Mouse (Mus musculus) heart, postnatal 4 days (tissue): ENCODE data around the gene 1700037H04Rik. TPM values are rescaled to one million over a fixed set of nuclear protein-coding genes. Genes with fewer than 3 reads are reported as not detected.
A peak's percentile ranks its signal among the peaks of the same experiment; 100 is the strongest.

Source experiments
- DNase-seq: peaks from one replicate; pipeline ENCODE4 v3.0.0; 2021
- total RNA-seq, 2 experiments: library from RNA; stranded (reverse); gene quantifications; 2 replicates each; pipeline ENCODE4 v1.2.3; 2021

Gene 1700037H04Rik
- total RNA-seq, 2 experiments from 2014 or later = 23.4 to 26.0 TPM

GRCm38 (mm10) chr2:131127161-131127730 is 32.6 kb downstream of the 1700037H04Rik start, which contains the start of gene Hspa12b:
Gene Hspa12b (plus strand): TSS chr2:131127280.
- DNase-seq = peak; percentile 79

DNA sequence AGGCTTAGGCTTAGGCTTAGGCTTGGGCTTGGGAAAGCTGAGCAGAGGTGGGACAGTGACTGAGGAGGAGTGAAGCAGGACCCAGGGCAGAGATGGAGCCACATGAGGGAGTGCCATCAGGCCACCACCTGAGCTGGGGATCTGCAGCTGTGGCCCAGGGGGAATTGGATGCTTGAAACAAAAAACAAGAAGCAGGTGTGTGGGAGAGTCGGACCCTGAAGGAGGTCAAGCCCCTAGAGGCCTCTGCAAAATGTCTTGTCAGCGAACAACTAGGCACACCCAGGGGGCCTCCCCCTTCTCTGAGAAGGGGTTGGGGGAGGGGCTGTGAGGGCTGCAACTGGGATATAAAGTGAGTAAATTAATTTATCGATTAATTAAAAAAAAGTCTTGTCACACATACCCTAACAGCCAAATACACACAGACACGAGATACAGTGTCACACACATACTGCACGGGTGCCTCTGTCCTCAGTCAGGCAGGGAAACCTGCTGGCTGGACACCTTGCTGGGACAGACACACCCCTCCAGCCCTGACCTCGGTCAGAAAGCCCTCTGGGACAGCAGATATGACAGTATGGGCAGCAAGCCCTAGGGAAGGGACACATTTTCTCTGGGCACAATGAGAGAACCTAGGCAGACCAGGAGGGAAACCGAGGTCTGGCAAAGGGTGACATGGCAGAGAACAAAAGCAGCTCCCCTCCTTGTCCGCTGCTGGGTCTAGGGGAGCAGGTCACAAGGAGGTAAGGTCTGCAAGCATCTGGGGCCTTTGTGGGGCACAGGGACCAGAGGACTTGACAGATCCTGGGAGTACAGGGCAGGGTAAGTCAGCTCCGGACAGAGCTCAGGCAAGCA is 33.7 kb downstream of the 1700037H04Rik start:
- DNase-seq = no peak

- DNase-seq = no peak
Observed at GRCm38 (mm10) chr2:131125157-131125963, 34.5 kb downstream of the 1700037H04Rik start.

- peak; percentile 50 for DNase-seq
Observed at GRCm38 (mm10) chr2:131124166-131124565, 35.7 kb downstream of the 1700037H04Rik start.

DNA sequence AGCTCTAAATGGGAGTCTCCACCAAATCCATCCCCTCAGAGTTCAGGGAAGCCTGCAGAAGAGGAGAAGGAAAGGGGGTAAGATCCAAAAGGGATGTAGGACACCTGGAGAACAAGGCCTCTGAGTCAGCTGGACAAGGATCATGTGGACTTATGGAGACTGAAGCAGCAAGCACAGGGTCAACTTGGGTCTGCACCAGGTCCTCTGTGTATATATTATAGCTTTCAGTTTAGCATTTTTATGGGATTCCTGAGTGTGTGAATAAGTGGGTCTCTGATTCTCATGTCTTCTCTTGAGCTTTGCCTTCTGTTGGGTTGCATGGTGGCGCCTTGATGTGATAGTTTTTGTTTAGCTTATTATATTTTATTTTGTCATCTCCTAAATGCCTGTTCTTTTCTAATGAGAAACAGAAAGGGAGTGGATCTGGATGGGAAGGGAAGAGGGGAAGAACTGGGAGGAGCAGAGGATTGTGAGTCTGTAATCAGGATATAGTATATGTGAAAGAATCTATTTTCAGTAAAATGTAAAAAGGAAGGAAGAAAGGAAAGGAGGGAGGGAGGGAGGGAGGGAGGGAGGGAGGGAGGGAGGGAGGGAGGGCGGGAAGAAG is 40.8 kb downstream of the 1700037H04Rik start:
- DNase-seq = no peak

GRCm38 (mm10) chr2:131105989-131106388 is 53.9 kb downstream of the 1700037H04Rik start:
- DNase-seq = peak; percentile 3

- DNase-seq = peak; percentile 2
Observed at GRCm38 (mm10) chr2:131105061-131105460, 54.8 kb downstream of the 1700037H04Rik start.

DNA sequence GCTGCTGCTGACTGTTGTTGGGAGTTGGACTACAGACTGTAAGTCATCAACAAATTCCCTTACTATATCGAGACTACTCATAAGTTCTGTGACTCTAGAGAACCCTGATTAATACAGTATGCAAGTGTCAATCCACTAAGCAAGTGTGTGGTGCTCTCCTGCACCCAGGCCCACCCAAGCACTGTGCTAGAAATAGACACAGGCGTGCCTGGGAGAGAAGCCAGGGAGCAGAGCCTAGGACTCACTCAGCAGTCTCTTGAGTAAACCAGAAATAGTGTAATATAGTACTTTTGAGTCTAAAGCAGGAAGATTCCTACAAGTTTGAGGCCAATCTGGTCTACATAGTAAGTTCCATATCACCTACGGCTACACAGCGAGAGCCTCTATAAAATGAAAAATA is 55.9 kb downstream of the 1700037H04Rik start:
- peak; percentile 53 for DNase-seq

- no peak for DNase-seq
Observed at GRCm38 (mm10) chr2:131101530-131101929, 58.4 kb downstream of the 1700037H04Rik start.

- peak; percentile 2 for DNase-seq
Observed at GRCm38 (mm10) chr2:131097087-131097486, 62.8 kb downstream of the 1700037H04Rik start.

Other genes starting within 250 kb of the 1700037H04Rik start
- 1 to 10 TPM; 4.1 to 4.5 TPM for gene Gfra4, start 117.0 kb downstream of the 1700037H04Rik start, total RNA-seq
- 1 to 10 TPM; 2.4 to 3.2 TPM for gene Adam33, start 96.3 kb downstream of the 1700037H04Rik start, total RNA-seq
- gene Siglec1, start 73.3 kb downstream of the 1700037H04Rik start, total RNA-seq = under 1 TPM; 0.52 to 0.79 TPM
- 10 to 100 TPM; 40.3 to 40.6 TPM for gene Hspa12b, start 32.8 kb downstream of the 1700037H04Rik start, total RNA-seq
- not detected for gene Gm11037, start 26.6 kb downstream of the 1700037H04Rik start, total RNA-seq
- gene Cenpb, start 20.0 kb upstream of the 1700037H04Rik start, total RNA-seq = 10 to 100 TPM; 76.5 to 78.4 TPM
- gene Cdc25b, start 26.9 kb upstream of the 1700037H04Rik start, total RNA-seq = 10 to 100 TPM; 23.5 to 34.1 TPM
- gene Spef1, start 27.2 kb upstream of the 1700037H04Rik start, total RNA-seq = 1 to 10 TPM; 6.3 to 7.2 TPM
- 10 to 100 TPM; 32.6 to 42.4 TPM for gene Ap5s1, start 47.0 kb upstream of the 1700037H04Rik start, total RNA-seq
- 10 to 100 TPM; 28.9 to 29.1 TPM for gene Mavs, start 74.0 kb upstream of the 1700037H04Rik start, total RNA-seq
- gene Pank2, start 102.4 kb upstream of the 1700037H04Rik start, total RNA-seq = 10 to 100 TPM; 41.1 to 44.4 TPM
- 1 to 10 TPM; 8.0 to 9.0 TPM for gene Rnf24, start 192.8 kb upstream of the 1700037H04Rik start, total RNA-seq